Mouse (Mus musculus) liver, embryonic 15.5 days (tissue): ENCODE measurements at regions not wholly inside any gene's neighbourhood (a gene's known extent, or its start where the extent isn't known, plus 50 kb on each side); places are given as distances from the start of the nearest gene placed in this dataset.

Source experiments
- ATAC-seq: fragments of 200-750 bp; cut with Nextera tagmentation; 2 replicates; pipeline ENCODE4 v1.8.0; 2017; ENCODE audit warnings: moderate number of reproducible peaks, mild to moderate bottlenecking, moderate library complexity; ENCODE audit not compliant: insufficient read depth
- H3K27ac ChIP-seq: fragments of 300-500 bp; sonication (generic); replicated peaks from 2 replicates; pipeline ENCODE4 v1.5.1; 2015; ENCODE audit warnings: mild to moderate bottlenecking, inconsistent platforms
- H3K27me3 ChIP-seq: fragments of 300-500 bp; sonication (generic); 2 replicates; pipeline ENCODE4 v1.6.1; 2015; ENCODE audit warnings: mild to moderate bottlenecking, inconsistent platforms
- H3K36me3 ChIP-seq: fragments of 300-500 bp; sonication (generic); replicated peaks from 2 replicates; pipeline ENCODE4 v1.6.1; 2015; ENCODE audit warnings: moderate library complexity, mild to moderate bottlenecking, inconsistent platforms
- H3K4me1 ChIP-seq: fragments of 300-500 bp; sonication (generic); replicated peaks from 2 replicates; pipeline ENCODE4 v1.6.1; 2015; ENCODE audit warnings: inconsistent platforms
- H3K4me2 ChIP-seq: fragments of 300-500 bp; sonication (generic); 2 replicates; pipeline ENCODE4 v1.6.1; 2015; ENCODE audit warnings: moderate library complexity, mild to moderate bottlenecking, inconsistent platforms
- H3K4me3 ChIP-seq: fragments of 300-500 bp; sonication (generic); replicated peaks from 2 replicates; pipeline ENCODE4 v1.5.1; 2015; ENCODE audit warnings: mild to moderate bottlenecking, inconsistent platforms
- H3K9ac ChIP-seq: fragments of 300-500 bp; sonication (generic); 2 replicates; pipeline ENCODE4 v1.6.1; 2015; ENCODE audit warnings: moderate library complexity, mild to moderate bottlenecking, inconsistent platforms
- H3K9me3 ChIP-seq: fragments of 300-500 bp; sonication (generic); replicated peaks from 2 replicates; pipeline ENCODE4 v1.6.1; 2016; ENCODE audit warnings: inconsistent platforms
- WGBS: fragments of 180-500 bp; shearing (Covaris S2); methylation state at CpG from one replicate; pipeline ENCODE4 v1.1.7; 2015; ENCODE audit warnings: mixed read lengths; ENCODE audit not compliant: insufficient replicate concordance; 5-methylcytosine and 5-hydroxymethylcytosine counted together

GRCm38 (mm10) chr2:166489041-166489872 is 224.4 kb downstream of the Prex1 start:
- no peaks in the 10 kb centered on the region for H3K27me3 ChIP-seq
- H3K27ac ChIP-seq = no peak overlapping the region
- H3K36me3 ChIP-seq = no peaks in the 10 kb centered on the region
- 55% methylated on average over 15 of the region's 15 CpGs for WGBS
- ATAC-seq = no peak
- no peak overlapping the region for H3K9ac ChIP-seq
- no peaks in the 10 kb centered on the region for H3K9me3 ChIP-seq
- H3K4me3 ChIP-seq = no peak overlapping the region
- H3K4me2 ChIP-seq = no peak overlapping the region
- no peaks in the 10 kb centered on the region for H3K4me1 ChIP-seq

GRCm38 (mm10) chr2:166487688-166488087 is 225.9 kb downstream of the Prex1 start:
- Histone ChIP-seq H3K4me3 (no peak overlapping the region), H3K27ac (no peak overlapping the region), H3K4me1 (no peaks in the 10 kb centered on the region), H3K27me3 (no peaks in the 10 kb centered on the region), H3K9me3 (no peaks in the 10 kb centered on the region), H3K36me3 (no peaks in the 10 kb centered on the region), H3K4me2 (no peak overlapping the region), H3K9ac (no peak overlapping the region)
- no peak for ATAC-seq
- WGBS = 82% methylated on average over 15 of the region's 15 CpGs

GRCm38 (mm10) chr2:166485788-166486187 is 227.8 kb downstream of the Prex1 start:
- Histone ChIP-seq H3K36me3 (no peaks in the 10 kb centered on the region), H3K27me3 (no peaks in the 10 kb centered on the region), H3K9ac (no peak overlapping the region), H3K4me1 (no peaks in the 10 kb centered on the region), H3K9me3 (no peaks in the 10 kb centered on the region), H3K27ac (no peak overlapping the region), H3K4me2 (no peak overlapping the region), H3K4me3 (no peak overlapping the region)
- ATAC-seq = no peak
- WGBS = 57% methylated on average over 4 of the region's 4 CpGs

GRCm38 (mm10) chr2:166485361-166485760 is 228.3 kb downstream of the Prex1 start:
- Histone ChIP-seq H3K4me3 (no peak overlapping the region), H3K9ac (no peak overlapping the region), H3K4me2 (no peak overlapping the region), H3K27ac (no peak overlapping the region), H3K27me3 (no peaks in the 10 kb centered on the region), H3K36me3 (no peaks in the 10 kb centered on the region), H3K4me1 (no peaks in the 10 kb centered on the region), H3K9me3 (no peaks in the 10 kb centered on the region)
- WGBS = 66% methylated on average over 6 of the region's 6 CpGs
- no peak for ATAC-seq

- no peak overlapping the region for H3K4me2 ChIP-seq
- no peak overlapping the region for H3K27ac ChIP-seq
- no peak overlapping the region for H3K4me3 ChIP-seq
- no peaks in the 10 kb centered on the region for H3K27me3 ChIP-seq
- H3K36me3 ChIP-seq = no peaks in the 10 kb centered on the region
- H3K9me3 ChIP-seq = no peaks in the 10 kb centered on the region
- 50% methylated on average over 6 of the region's 6 CpGs for WGBS
- no peaks in the 10 kb centered on the region for H3K4me1 ChIP-seq
- H3K9ac ChIP-seq = no peak overlapping the region
- no peak for ATAC-seq
Observed at GRCm38 (mm10) chr2:166483617-166484319, 229.9 kb downstream of the Prex1 start.

- Histone ChIP-seq H3K27ac (no peak overlapping the region), H3K27me3 (no peaks in the 10 kb centered on the region), H3K4me3 (no peak overlapping the region), H3K36me3 (no peaks in the 10 kb centered on the region), H3K4me1 (no peaks in the 10 kb centered on the region), H3K9ac (no peak overlapping the region), H3K4me2 (no peak overlapping the region), H3K9me3 (no peaks in the 10 kb centered on the region)
- WGBS = 59% methylated on average over 14 of the region's 14 CpGs
- ATAC-seq = no peak
Observed at GRCm38 (mm10) chr2:166482720-166483616, 230.7 kb downstream of the Prex1 start.

- 63% methylated on average over 7 of the region's 7 CpGs for WGBS
- Histone ChIP-seq H3K36me3 (no peaks in the 10 kb centered on the region), H3K9ac (no peak overlapping the region), H3K4me3 (no peak overlapping the region), H3K4me2 (no peak overlapping the region), H3K27me3 (no peaks in the 10 kb centered on the region), H3K9me3 (no peaks in the 10 kb centered on the region), H3K27ac (no peak overlapping the region), H3K4me1 (no peaks in the 10 kb centered on the region)
- no peak for ATAC-seq
Observed at GRCm38 (mm10) chr2:166481774-166482173, 231.9 kb downstream of the Prex1 start.

- H3K36me3 ChIP-seq = no peaks in the 10 kb centered on the region
- 67% methylated on average over 6 of the region's 6 CpGs for WGBS
Observed at GRCm38 (mm10) chr2:166481362-166481761, 232.3 kb downstream of the Prex1 start.

GRCm38 (mm10) chr2:166480883-166481282 is 232.7 kb downstream of the Prex1 start:
- Histone ChIP-seq H3K27ac (no peak overlapping the region), H3K4me1 (no peaks in the 10 kb centered on the region), H3K36me3 (no peaks in the 10 kb centered on the region), H3K4me2 (no peak overlapping the region), H3K4me3 (no peak overlapping the region), H3K9me3 (no peaks in the 10 kb centered on the region), H3K9ac (no peak overlapping the region), H3K27me3 (no peaks in the 10 kb centered on the region)
- 43% methylated on average over 5 of the region's 5 CpGs for WGBS
- ATAC-seq = no peak

More at GRCm38 (mm10) chr2:166481362-166481761, 232.3 kb downstream of the Prex1 start:
- Histone ChIP-seq H3K4me1 (no peaks in the 10 kb centered on the region), H3K27me3 (no peaks in the 10 kb centered on the region), H3K9ac (no peak overlapping the region), H3K4me2 (no peak overlapping the region), H3K4me3 (no peak overlapping the region), H3K9me3 (no peaks in the 10 kb centered on the region), H3K27ac (no peak overlapping the region)
- no peak for ATAC-seq

- no peak overlapping the region for H3K27ac ChIP-seq
- no peak overlapping the region for H3K9ac ChIP-seq
- no peaks in the 10 kb centered on the region for H3K4me1 ChIP-seq
- H3K36me3 ChIP-seq = no peaks in the 10 kb centered on the region
- WGBS = 71% methylated on average over 6 of the region's 6 CpGs
- no peak overlapping the region for H3K4me3 ChIP-seq
- no peak for ATAC-seq
- H3K9me3 ChIP-seq = no peaks in the 10 kb centered on the region
- H3K4me2 ChIP-seq = no peak overlapping the region
- no peaks in the 10 kb centered on the region for H3K27me3 ChIP-seq
Observed at GRCm38 (mm10) chr2:166476953-166477352, 236.7 kb downstream of the Prex1 start.

- no peak for ATAC-seq
- Histone ChIP-seq H3K27me3 (no peaks in the 10 kb centered on the region), H3K4me3 (no peak overlapping the region), H3K9me3 (no peaks in the 10 kb centered on the region), H3K9ac (no peak overlapping the region), H3K4me1 (peaks cover 6% of the 10 kb centered on the region; the same call in 1 of the 2 replicates), H3K4me2 (no peak overlapping the region), H3K27ac (no peak overlapping the region), H3K36me3 (no peaks in the 10 kb centered on the region)
- 52% methylated on average over 4 of the region's 4 CpGs for WGBS
Observed at GRCm38 (mm10) chr2:166475624-166476023, 238.0 kb downstream of the Prex1 start.
